Mouse (Mus musculus): ENCODE results near the gene Ppp2r1b. TPM values are rescaled to one million over a fixed set of nuclear protein-coding genes. Genes with fewer than 3 reads are reported as not detected.
A peak's percentile ranks its signal among the peaks of the same experiment; 100 is the strongest.

Gene Ppp2r1b
- polyA plus RNA-seq, 1 experiment from 2014 or later: 74.3 TPM

DNA sequence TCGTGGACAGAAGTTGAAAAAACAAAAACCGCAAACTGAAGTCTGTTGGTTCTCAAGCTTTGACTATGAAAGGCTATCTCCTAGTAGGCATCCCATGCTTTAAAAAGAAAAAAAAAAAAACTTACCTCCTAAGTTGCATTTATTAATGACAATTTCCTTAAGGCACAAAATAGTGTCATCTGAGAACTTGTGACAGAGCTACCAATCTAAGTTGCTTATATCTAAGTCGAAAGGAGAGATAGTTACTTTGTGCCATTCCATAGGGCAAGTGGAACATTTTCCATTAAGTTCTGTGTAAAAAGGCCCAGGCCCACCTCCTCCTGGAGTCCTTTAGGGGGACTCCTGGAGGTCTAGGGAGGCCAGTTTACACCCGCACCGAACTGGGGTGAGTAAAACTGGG lies 10.7 kb downstream of the Ppp2r1b start:
- H3K36me3 ChIP-seq: peaks cover 7% of the 10 kb centered on the region; the same call in 1 of the 2 replicates
- peak overlapping the region; percentile 84 for H3K4me3 ChIP-seq (replicated peaks)
- 66% methylated on average over 5 of the region's 5 CpGs for WGBS
- H3K4me2 ChIP-seq: peak overlapping the region; percentile 76
- H3K9me3 ChIP-seq: no peaks in the 10 kb centered on the region
- H3K4me1 ChIP-seq: peaks cover 20% of the 10 kb centered on the region
- no peak overlapping the region for H3K9ac ChIP-seq
- no peaks in the 10 kb centered on the region for H3K27me3 ChIP-seq (replicated peaks)
- no peak for ATAC-seq (ENCODE audit: insufficient read depth, low FRiP score, low read depth)
- peak overlapping the region; percentile 93 for H3K27ac ChIP-seq

DNA sequence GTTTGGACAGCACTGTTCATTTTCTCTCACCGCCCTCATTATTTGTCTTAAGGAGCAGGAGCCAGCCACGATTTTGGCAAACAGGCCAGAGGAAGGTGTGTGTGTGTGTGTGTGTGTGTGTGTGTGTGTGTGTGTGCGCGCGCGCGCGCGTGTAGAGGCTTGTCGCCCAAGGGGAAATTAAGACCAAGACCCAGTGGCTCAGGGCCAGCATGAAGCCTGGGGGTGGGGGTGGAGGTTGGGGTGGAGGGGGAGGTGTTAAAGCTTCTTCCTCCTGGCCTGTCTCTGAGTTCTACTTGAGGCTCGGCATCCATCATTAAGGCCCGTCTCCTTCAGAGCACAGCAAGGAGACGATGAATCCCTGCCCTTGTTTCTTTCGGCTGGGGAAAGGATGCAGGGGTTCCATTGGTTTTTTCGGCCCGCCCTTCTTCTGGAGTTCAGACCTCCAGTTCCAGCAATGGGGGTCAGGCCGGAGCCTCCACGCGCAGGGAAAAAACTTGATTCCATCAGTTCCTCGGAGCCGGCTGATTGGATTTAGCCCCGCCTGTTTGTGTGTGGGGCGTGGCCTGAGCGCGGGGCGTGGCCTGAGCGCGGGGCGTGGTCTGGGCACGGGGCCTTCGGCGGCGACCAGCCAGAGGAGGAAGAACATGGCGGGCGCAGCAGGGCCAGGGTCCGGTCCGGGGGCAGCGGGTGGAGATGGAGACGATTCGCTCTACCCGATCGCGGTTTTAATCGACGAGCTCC lies 11.4 kb downstream of the Ppp2r1b start:
- H3K27me3 ChIP-seq (replicated peaks): no peaks in the 10 kb centered on the region
- peak overlapping the region; percentile 76 for H3K4me2 ChIP-seq
- H3K9ac ChIP-seq: peak overlapping the region; percentile 85
- H3K36me3 ChIP-seq: peaks cover 13% of the 10 kb centered on the region
- under 1% methylated on average over 45 of the region's 45 CpGs for WGBS
- peak overlapping the region; percentile 84 for H3K4me3 ChIP-seq (replicated peaks)
- H3K27ac ChIP-seq: peak overlapping the region; percentile 93
- no peaks in the 10 kb centered on the region for H3K9me3 ChIP-seq
- H3K4me1 ChIP-seq: peaks cover 16% of the 10 kb centered on the region; the same call in 1 of the 2 replicates
- peak; percentile 85 for ATAC-seq (ENCODE audit: insufficient read depth, low FRiP score, low read depth)

DNA sequence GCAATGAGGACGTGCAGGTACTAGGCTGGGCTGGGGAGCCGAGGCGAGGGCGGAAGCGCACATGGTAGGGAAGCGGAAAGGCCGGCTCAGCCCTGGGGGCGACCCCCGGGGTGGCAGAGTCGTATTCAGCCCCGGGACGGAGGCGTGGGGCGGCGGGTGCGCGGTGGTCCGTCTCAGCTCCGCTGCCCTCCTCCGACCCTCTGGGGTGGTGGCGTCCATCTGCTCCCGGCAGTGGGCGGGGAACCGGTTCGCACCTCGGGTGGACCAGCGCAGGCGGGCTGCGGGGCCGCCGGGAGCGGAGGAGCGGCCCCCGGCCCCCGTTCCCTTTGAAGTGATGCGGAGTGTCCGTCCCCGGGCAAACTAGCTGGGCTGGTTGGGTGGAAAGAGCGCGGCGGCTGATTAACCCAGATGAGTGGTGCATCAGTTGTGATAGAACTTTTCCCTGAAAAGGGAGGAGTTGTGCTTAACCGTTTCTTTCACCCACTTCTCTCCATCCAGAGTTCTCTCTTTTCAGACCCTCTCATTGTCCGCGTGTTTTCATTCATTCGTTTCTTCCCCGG lies 12.1 kb downstream of the Ppp2r1b start:
- under 1% methylated on average over 45 of the region's 46 CpGs for WGBS
- no peak; the same call in 1 of the 2 replicates for ATAC-seq (ENCODE audit: insufficient read depth, low FRiP score, low read depth)
- Histone ChIP-seq H3K9me3 (no peaks in the 10 kb centered on the region), H3K9ac (peak overlapping the region; percentile 85), H3K36me3 (peaks cover 19% of the 10 kb centered on the region), H3K27ac (peak overlapping the region; percentile 93), H3K4me1 (peaks cover 16% of the 10 kb centered on the region; the same call in 1 of the 2 replicates), H3K27me3 (replicated peaks) (no peaks in the 10 kb centered on the region), H3K4me2 (peak overlapping the region; percentile 76), H3K4me3 (replicated peaks) (peak overlapping the region; percentile 84)

DNA sequence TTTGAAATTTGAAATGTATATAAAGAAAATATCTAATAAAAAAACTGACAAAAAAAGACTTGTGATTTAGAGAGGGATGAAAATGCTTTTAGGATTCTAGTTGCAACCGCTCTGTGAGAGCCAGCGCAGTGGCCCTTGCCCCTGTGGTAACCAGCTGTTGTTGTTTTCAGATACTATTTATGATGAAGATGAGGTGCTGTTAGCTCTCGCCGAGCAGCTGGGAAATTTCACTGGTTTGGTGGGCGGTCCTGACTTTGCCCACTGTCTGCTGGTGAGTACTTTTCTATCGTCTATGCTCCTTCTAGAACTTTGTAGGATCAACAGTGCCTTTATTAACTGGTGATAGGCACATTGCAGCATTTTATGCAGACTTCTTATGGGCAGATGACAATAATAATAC lies 13.6 kb downstream of the Ppp2r1b start:
- H3K36me3 ChIP-seq: peaks cover 32% of the 10 kb centered on the region
- H3K9ac ChIP-seq: no peak overlapping the region
- no peak overlapping the region for H3K4me2 ChIP-seq
- no peak overlapping the region for H3K27ac ChIP-seq
- no peak overlapping the region for H3K4me3 ChIP-seq (replicated peaks)
- H3K27me3 ChIP-seq (replicated peaks): no peaks in the 10 kb centered on the region
- no peaks in the 10 kb centered on the region for H3K9me3 ChIP-seq
- ATAC-seq (ENCODE audit: insufficient read depth, low FRiP score, low read depth): no peak
- H3K4me1 ChIP-seq: peaks cover 8% of the 10 kb centered on the region; the same call in 1 of the 2 replicates
- WGBS: 75% methylated on average over 6 of the region's 6 CpGs

DNA sequence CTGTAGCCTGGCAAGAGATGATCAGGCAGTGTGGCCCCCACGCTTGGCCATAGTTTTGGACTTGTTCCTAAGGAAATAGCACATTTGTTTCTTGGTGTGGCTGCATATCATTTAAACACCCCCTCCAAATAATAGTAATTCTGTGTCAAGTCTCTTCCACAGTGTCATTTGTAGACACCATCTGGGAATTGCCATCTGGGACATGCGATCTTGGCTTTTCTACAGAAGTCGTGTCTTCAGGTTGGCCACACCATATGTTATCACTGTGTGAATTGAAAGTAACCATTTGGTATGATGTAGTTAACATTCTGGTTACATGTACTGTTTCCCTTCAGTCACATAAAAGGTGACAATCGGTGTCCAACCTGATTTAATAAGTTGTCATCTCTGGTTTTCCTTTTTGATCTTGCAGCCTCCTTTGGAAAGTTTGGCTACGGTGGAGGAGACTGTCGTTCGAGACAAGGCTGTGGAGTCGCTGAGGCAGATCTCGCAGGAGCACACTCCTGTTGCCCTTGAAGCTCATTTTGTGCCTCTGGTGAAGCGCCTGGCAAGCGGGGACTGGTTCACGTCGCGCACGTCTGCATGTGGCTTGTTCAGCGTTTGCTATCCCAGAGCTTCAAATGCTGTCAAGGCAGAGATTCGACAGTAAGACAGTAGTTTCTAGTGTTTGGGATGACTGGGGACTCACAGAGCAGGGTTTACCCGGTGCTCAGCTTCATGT lies 16.2 kb downstream of the Ppp2r1b start:
- Histone ChIP-seq H3K9ac (no peak overlapping the region), H3K27ac (no peak overlapping the region), H3K36me3 (peaks cover 42% of the 10 kb centered on the region), H3K27me3 (replicated peaks) (no peaks in the 10 kb centered on the region), H3K4me3 (replicated peaks) (no peak overlapping the region), H3K4me2 (no peak overlapping the region), H3K4me1 (no peaks in the 10 kb centered on the region), H3K9me3 (no peaks in the 10 kb centered on the region)
- 94% methylated on average over 18 of the region's 18 CpGs for WGBS
- ATAC-seq (ENCODE audit: insufficient read depth, low FRiP score, low read depth): no peak

DNA sequence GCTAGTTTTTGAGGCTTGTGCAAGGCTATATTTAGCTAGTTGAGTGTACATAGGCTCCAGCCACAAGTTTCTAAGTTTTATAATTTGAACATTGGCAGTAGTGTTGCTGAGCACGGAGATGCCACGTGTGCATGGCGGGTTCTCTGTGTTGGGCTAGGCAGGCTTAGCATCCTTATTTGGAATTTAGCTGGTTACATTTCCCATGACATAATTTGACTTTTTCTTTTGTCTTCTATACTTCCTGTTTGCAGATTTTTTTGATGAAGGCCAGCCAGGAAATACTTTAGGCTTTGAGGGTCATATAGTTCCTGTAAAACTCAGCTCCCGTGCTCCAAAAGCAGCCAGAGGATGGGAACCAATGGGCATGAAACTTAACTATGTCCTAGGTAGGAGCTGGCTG lies 18.7 kb downstream of the Ppp2r1b start:
- WGBS: 87% methylated on average over 4 of the region's 4 CpGs
- Histone ChIP-seq H3K9me3 (no peaks in the 10 kb centered on the region), H3K4me2 (no peak overlapping the region), H3K36me3 (peaks cover 62% of the 10 kb centered on the region), H3K9ac (no peak overlapping the region), H3K4me1 (no peaks in the 10 kb centered on the region), H3K27me3 (replicated peaks) (no peaks in the 10 kb centered on the region), H3K4me3 (replicated peaks) (no peak overlapping the region), H3K27ac (no peak overlapping the region)
- ATAC-seq (ENCODE audit: insufficient read depth, low FRiP score, low read depth): no peak

DNA sequence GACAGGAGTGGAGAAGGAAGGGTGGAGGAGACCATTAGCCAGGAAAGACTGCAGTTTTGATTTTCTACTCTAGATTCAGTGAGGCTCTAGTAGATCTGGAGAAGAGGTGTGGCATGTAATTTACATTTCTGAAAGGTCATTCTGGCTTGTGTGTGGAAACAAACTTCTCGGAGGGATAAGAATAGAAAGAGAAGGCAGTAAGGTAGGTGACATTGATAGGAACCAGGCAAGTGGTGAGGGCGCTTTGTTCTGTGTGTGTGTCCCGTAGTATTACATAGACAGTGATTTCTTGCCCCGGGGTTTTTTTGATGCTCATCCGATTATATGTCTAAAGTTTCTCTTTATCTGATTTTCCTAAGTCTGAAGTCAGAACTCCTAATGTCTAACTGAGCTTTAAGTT lies 19.8 kb downstream of the Ppp2r1b start:
- WGBS: 72% methylated on average over 5 of the region's 5 CpGs
- no peaks in the 10 kb centered on the region for H3K27me3 ChIP-seq (replicated peaks)
- H3K36me3 ChIP-seq: peaks cover 61% of the 10 kb centered on the region

DNA sequence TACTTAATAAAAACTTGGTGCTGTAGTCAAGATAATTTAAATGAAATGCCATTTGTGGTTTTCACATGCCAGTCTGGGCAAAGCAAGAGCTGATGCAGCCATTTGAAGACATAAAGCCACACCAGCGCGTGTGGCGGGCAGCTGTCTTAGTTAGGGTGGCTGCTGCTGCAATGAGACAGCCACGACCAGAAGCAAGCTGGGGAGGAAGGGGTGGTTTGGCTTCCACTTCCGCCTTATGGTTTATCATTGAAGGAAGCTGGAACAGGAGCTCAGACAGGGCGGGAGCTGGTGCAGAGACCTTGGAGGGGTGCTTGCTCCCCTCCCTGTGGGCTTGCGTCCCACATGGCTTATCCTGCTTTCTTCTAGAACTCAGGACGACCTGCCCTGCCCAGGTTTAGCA lies 20.7 kb downstream of the Ppp2r1b start:
- 74% methylated on average over 8 of the region's 8 CpGs for WGBS
- Histone ChIP-seq H3K4me3 (replicated peaks) (no peak overlapping the region), H3K36me3 (peaks cover 68% of the 10 kb centered on the region)

More for the DNA sequence above, 19.8 kb downstream of the Ppp2r1b start:
- no peak for ATAC-seq (ENCODE audit: insufficient read depth, low FRiP score, low read depth)
- Histone ChIP-seq H3K9me3 (no peaks in the 10 kb centered on the region), H3K9ac (no peak overlapping the region), H3K4me1 (no peaks in the 10 kb centered on the region), H3K4me3 (replicated peaks) (no peak overlapping the region), H3K27ac (no peak overlapping the region), H3K4me2 (no peak overlapping the region)

DNA sequence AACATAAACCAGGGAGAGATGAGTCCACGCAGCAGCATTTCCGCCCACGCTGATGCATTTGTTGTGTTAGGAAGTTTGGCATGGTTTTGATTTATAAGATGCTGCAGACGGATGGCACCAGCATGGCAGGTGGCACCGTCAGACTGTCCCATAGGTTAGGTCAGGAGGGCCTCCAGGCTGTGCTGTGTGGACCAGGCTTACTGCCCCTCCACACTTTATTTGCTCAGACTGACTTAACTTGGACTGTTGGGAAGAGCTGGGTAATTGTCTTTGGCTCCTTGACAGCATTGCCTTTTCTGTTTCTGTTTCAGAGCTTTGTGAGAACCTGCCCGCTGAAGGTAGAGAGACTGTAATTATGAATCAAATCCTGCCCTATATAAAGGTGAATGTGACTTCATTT lies 21.9 kb downstream of the Ppp2r1b start:
- 90% methylated on average over 6 of the region's 6 CpGs for WGBS
- Histone ChIP-seq H3K9ac (no peak overlapping the region), H3K4me1 (no peaks in the 10 kb centered on the region), H3K4me3 (replicated peaks) (no peak overlapping the region), H3K27ac (no peak overlapping the region), H3K4me2 (no peak overlapping the region), H3K27me3 (replicated peaks) (no peaks in the 10 kb centered on the region), H3K9me3 (no peaks in the 10 kb centered on the region), H3K36me3 (peaks cover 61% of the 10 kb centered on the region)
- no peak for ATAC-seq (ENCODE audit: insufficient read depth, low FRiP score, low read depth)

More for the DNA sequence above, 20.7 kb downstream of the Ppp2r1b start:
- no peaks in the 10 kb centered on the region for H3K9me3 ChIP-seq
- no peak overlapping the region for H3K27ac ChIP-seq
- ATAC-seq (ENCODE audit: insufficient read depth, low FRiP score, low read depth): no peak
- H3K27me3 ChIP-seq (replicated peaks): no peaks in the 10 kb centered on the region
- H3K4me1 ChIP-seq: no peaks in the 10 kb centered on the region
- H3K4me2 ChIP-seq: no peak overlapping the region
- H3K9ac ChIP-seq: no peak overlapping the region

DNA sequence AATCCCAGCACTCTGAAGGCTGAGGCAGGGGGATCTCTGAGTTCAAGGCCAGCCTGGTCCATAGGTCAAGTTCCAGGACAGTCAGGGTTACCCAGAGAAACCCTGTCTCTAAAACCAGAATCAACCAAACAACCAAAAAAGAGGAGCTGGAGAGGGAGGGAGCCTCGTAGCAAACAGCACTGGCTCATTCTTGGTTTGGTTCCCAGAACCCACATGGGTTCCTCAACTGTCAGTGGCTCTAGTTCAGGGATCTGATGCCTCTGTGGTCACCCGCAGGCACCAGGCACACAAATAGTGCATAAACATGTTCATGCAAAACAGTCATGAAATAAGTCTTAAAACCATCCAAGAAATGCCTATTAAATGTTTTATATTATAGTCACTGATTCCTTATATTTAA lies 23.1 kb downstream of the Ppp2r1b start:
- Histone ChIP-seq H3K9me3 (no peaks in the 10 kb centered on the region), H3K4me2 (no peak overlapping the region), H3K27me3 (replicated peaks) (no peaks in the 10 kb centered on the region), H3K4me1 (no peaks in the 10 kb centered on the region), H3K4me3 (replicated peaks) (no peak overlapping the region), H3K9ac (no peak overlapping the region), H3K36me3 (peaks cover 49% of the 10 kb centered on the region), H3K27ac (no peak overlapping the region)
- WGBS: 84% methylated on average over 2 of the region's 2 CpGs
- ATAC-seq (ENCODE audit: insufficient read depth, low FRiP score, low read depth): no peak

DNA sequence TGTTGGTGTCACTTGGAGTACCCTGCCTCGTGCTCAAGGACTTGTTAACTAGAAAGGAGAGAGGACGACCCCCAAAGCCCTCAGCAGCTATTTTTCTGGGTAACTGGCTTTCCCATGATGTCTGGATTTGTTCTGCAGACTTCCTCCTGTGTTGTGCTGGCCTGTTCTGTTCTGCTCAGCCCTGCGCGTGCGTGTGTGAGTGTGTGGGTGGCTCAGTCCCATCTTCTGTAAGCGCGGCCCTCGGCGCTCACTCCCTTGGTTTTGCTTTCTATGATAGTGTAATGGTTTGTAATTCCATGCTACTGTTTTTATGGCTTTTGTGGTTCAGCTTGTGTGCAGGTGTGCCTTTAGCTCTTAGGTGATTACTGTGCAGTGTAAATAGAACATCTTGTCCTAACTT lies 28.1 kb downstream of the Ppp2r1b start:
- no peaks in the 10 kb centered on the region for H3K4me1 ChIP-seq
- no peak overlapping the region for H3K4me2 ChIP-seq
- no peak overlapping the region for H3K4me3 ChIP-seq (replicated peaks)
- no peaks in the 10 kb centered on the region for H3K27me3 ChIP-seq (replicated peaks)
- no peak overlapping the region for H3K9ac ChIP-seq
- no peak overlapping the region for H3K27ac ChIP-seq
- no peak for ATAC-seq (ENCODE audit: insufficient read depth, low FRiP score, low read depth)
- 92% methylated on average over 9 of the region's 9 CpGs for WGBS
- no peaks in the 10 kb centered on the region for H3K9me3 ChIP-seq
- peaks cover 27% of the 10 kb centered on the region for H3K36me3 ChIP-seq

DNA sequence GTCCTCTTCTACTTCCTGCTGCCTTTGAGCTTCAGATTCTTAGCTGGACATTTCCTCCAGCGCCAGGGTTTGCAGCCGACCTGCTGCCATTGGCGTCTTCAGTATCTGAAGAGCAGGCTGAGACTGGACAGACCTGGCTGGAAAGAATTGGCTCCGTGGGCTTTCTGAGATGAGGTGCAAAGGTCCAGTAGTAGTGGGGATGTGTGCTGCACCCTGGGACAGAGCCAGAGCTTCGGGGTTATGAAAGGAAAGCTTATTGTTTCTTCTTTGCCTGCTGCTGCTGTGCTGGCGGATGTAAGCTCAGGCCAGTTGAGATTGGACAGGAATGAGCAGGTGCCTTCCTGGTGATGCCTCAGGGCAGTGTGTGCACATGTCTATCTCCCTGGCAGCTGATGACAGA lies 28.9 kb downstream of the Ppp2r1b start:
- Histone ChIP-seq H3K27me3 (replicated peaks) (no peaks in the 10 kb centered on the region), H3K36me3 (peaks cover 23% of the 10 kb centered on the region), H3K4me3 (replicated peaks) (no peak overlapping the region), H3K27ac (no peak overlapping the region), H3K4me1 (no peaks in the 10 kb centered on the region), H3K4me2 (no peak overlapping the region), H3K9ac (no peak overlapping the region), H3K9me3 (no peaks in the 10 kb centered on the region)
- no peak for ATAC-seq (ENCODE audit: insufficient read depth, low FRiP score, low read depth)
- WGBS: 87% methylated on average over 6 of the region's 6 CpGs

Data from stomach, embryonic 15.5 days (tissue).